Comparison of ENCODE assay signal across 8 mouse cellular contexts in the genomic region with DNA sequence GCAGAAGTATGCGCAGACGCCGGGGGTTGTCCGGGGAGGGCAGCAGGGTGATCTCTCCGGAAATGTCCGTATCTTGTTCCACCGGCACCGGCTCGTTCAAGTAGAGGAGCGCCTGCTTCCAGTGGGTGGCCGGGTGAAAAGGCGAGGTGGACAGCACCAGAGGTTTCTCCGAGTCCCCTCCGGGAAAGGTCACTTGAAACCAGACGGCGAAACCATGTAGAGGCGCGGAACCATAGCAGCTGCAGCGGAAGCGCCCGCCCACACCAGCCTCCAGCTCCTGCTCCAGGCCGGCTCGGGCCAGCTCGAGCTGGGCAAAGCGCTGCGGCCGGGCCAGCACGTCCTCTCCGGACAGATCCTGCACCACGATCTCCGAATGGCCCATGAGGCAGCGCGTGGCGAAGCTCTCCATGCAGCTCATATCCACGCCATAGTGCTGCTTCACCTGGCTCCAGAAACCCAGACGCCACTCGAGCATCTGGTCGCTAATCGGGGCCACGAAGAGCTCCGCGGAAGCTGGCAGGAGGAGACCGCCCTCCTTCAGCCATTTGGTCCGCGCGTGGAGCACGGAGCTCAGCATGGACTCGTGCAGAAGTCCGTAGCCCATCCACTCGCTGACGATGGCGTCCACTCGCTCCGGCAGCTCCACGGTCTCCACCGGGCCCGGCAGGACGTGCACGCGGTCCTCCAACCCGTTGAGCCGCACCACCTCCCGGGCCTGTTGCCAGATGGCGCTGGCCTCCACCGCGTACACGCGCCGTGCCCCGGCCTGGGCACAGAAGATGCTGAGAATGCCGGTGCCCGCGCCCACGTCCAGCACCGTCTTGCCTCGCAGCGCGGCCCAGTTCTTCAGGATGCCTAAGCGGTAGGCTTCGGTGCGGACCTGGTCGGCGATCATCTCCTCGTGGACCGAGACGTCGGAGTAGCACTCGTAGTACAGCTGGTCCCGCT. TPM values are rescaled to one million over a fixed set of nuclear protein-coding genes. Genes with fewer than 3 reads are reported as not detected.
DNase-seq lines count a peak whose midpoint lies in the region; ATAC-seq and TF ChIP-seq lines count a peak whose summit lies in the region.

No protein-coding gene starts in this region.

- peak overlapping the region; percentile 74 for H3K4me2 ChIP-seq in embryonic facial prominence, embryonic 15.5 days (replicated peaks)
- H3K4me2 ChIP-seq in kidney, embryonic 14.5 days (replicated peaks; ENCODE audit: low read depth, low read length) = peak overlapping the region; percentile 71
- peak overlapping the region; percentile 68 for H3K4me2 ChIP-seq in limb, embryonic 14.5 days (replicated peaks; ENCODE audit: low read depth, low read length, severe bottlenecking)
- H3K4me2 ChIP-seq in midbrain, embryonic 16.5 days (ENCODE audit: low read length) = peak overlapping the region; percentile 81

- H3K9me3 ChIP-seq in embryonic facial prominence, embryonic 15.5 days (replicated peaks) = no peaks in the 10 kb centered on the region
- H3K9me3 ChIP-seq in kidney, embryonic 14.5 days (ENCODE audit: control insufficient read depth, low read length) = no peaks in the 10 kb centered on the region
- no peaks in the 10 kb centered on the region for H3K9me3 ChIP-seq in limb, embryonic 14.5 days (ENCODE audit: control insufficient read depth, low read length)
- H3K9me3 ChIP-seq in midbrain, embryonic 16.5 days (replicated peaks; ENCODE audit: control insufficient read depth, low read length, poor library complexity, severe bottlenecking) = no peaks in the 10 kb centered on the region

- no peak for TF ChIP-seq CTCF in bone marrow, adult 2 months (IDR thresholded peaks at IDR 0.05; ENCODE audit: control insufficient read depth, insufficient read depth, low read length)

- WGBS in bone marrow, adult 2 months = under 1% methylated on average over 89 of the region's 89 CpGs
- WGBS in embryonic facial prominence, embryonic 15.5 days = under 1% methylated on average over 89 of the region's 89 CpGs
- WGBS in kidney, embryonic 14.5 days = under 1% methylated on average over 86 of the region's 89 CpGs
- WGBS in limb, embryonic 14.5 days = 3% methylated on average over 79 of the region's 89 CpGs
- WGBS in midbrain, embryonic 16.5 days = under 1% methylated on average over 89 of the region's 89 CpGs

- peak overlapping the region; percentile 100 for H3K4me3 ChIP-seq in bone marrow, adult 2 months (replicated peaks; ENCODE audit: control insufficient read depth, low read depth, low read length)
- peak overlapping the region; percentile 94 for H3K4me3 ChIP-seq in embryonic facial prominence, embryonic 15.5 days (replicated peaks)
- peak overlapping the region; percentile 96 for H3K4me3 ChIP-seq in kidney, embryonic 14.5 days (ENCODE audit: low read length)
- H3K4me3 ChIP-seq in limb, embryonic 14.5 days (replicated peaks; ENCODE audit: low read length) = peak overlapping the region; percentile 81
- peak overlapping the region; percentile 94 for H3K4me3 ChIP-seq in midbrain, embryonic 16.5 days (ENCODE audit: low read depth, low read length)

- H3K9ac ChIP-seq in embryonic facial prominence, embryonic 15.5 days = peak overlapping the region; percentile 90
- peak overlapping the region; percentile 97 for H3K9ac ChIP-seq in kidney, embryonic 14.5 days (ENCODE audit: low read depth, low read length)
- H3K9ac ChIP-seq in limb, embryonic 14.5 days (ENCODE audit: low read depth, low read length, severe bottlenecking) = peak overlapping the region; percentile 96
- peak overlapping the region; percentile 98 for H3K9ac ChIP-seq in midbrain, embryonic 16.5 days (ENCODE audit: low read depth, low read length)

- peak; percentile 26; the same call in 1 of the 2 replicates for TF ChIP-seq POLR2A in bone marrow, adult 2 months (IDR thresholded peaks at IDR 0.05; ENCODE audit: borderline replicate concordance, control insufficient read depth, low read depth, low read length)
- TF ChIP-seq POLR2A in limb, embryonic 14.5 days (IDR thresholded peaks at IDR 0.05; ENCODE audit: borderline replicate concordance, extremely low read depth, insufficient read depth, insufficient read length) = 0 out of 2 replicates have a peak, but pooled peaks have one; percentile 20

- peak; percentile 83 for DNase-seq in A20 (ENCODE audit: low read depth, low spot score)
- peak; percentile 56 to 68 for DNase-seq in heart, adult 9 months (ENCODE audit: low spot score in 2 of 2)
- peak; percentile 63 for DNase-seq in limb, embryonic 14.5 days (ENCODE audit: low spot score)
- DNase-seq in spleen, postnatal 10 days (ENCODE audit: low spot score in 2 of 2) = peak; percentile 63 to 65

- H3K27me3 ChIP-seq in embryonic facial prominence, embryonic 15.5 days = no peaks in the 10 kb centered on the region
- no peaks in the 10 kb centered on the region for H3K27me3 ChIP-seq in kidney, embryonic 14.5 days (ENCODE audit: control insufficient read depth, insufficient read depth, low read length)
- no peaks in the 10 kb centered on the region for H3K27me3 ChIP-seq in limb, embryonic 14.5 days (ENCODE audit: control insufficient read depth, insufficient read depth, low read length)
- no peaks in the 10 kb centered on the region for H3K27me3 ChIP-seq in midbrain, embryonic 16.5 days (ENCODE audit: control insufficient read depth, insufficient read depth, low read depth, low read length)

- peaks cover 16% of the 10 kb centered on the region for H3K36me3 ChIP-seq in embryonic facial prominence, embryonic 15.5 days
- H3K36me3 ChIP-seq in kidney, embryonic 14.5 days (ENCODE audit: control insufficient read depth, insufficient read depth, low read length) = peaks cover 18% of the 10 kb centered on the region; the same call in 1 of the 2 replicates
- peaks cover 9% of the 10 kb centered on the region for H3K36me3 ChIP-seq in limb, embryonic 14.5 days (ENCODE audit: control insufficient read depth, insufficient read depth, low read length)
- H3K36me3 ChIP-seq in midbrain, embryonic 16.5 days (ENCODE audit: control insufficient read depth, insufficient read depth, low read length) = peaks cover 11% of the 10 kb centered on the region

- H3K27ac ChIP-seq in bone marrow, adult 2 months (ENCODE audit: control insufficient read depth, insufficient read depth, low read depth, low read length, poor library complexity) = peak overlapping the region; percentile 78
- peak overlapping the region; percentile 94 for H3K27ac ChIP-seq in embryonic facial prominence, embryonic 15.5 days (replicated peaks)
- H3K27ac ChIP-seq in kidney, embryonic 14.5 days (ENCODE audit: low read depth, low read length) = peak overlapping the region; percentile 93
- H3K27ac ChIP-seq in limb, embryonic 14.5 days (replicated peaks; ENCODE audit: low read depth, low read length) = peak overlapping the region; percentile 95
- H3K27ac ChIP-seq in midbrain, embryonic 16.5 days (ENCODE audit: low read length) = peak overlapping the region; percentile 97

- no peaks in the 10 kb centered on the region for H3K4me1 ChIP-seq in bone marrow, adult 2 months (ENCODE audit: control insufficient read depth, insufficient read depth, low read length)
- H3K4me1 ChIP-seq in embryonic facial prominence, embryonic 15.5 days = peaks cover 15% of the 10 kb centered on the region
- H3K4me1 ChIP-seq in kidney, embryonic 14.5 days (ENCODE audit: control insufficient read depth, insufficient read depth, low read length) = peaks cover 15% of the 10 kb centered on the region
- H3K4me1 ChIP-seq in limb, embryonic 14.5 days (ENCODE audit: control insufficient read depth, insufficient read depth, low read length) = peaks cover 7% of the 10 kb centered on the region
- peaks cover 14% of the 10 kb centered on the region for H3K4me1 ChIP-seq in midbrain, embryonic 16.5 days (ENCODE audit: control insufficient read depth, insufficient read depth, low read length)

- ATAC-seq in embryonic facial prominence, embryonic 15.5 days (ENCODE audit: insufficient number of reproducible peaks, low FRiP score, low TSS enrichment, low read depth) = peak; percentile 85
- ATAC-seq in kidney, embryonic 14.5 days (ENCODE audit: low FRiP score, low TSS enrichment) = peak; percentile 94
- ATAC-seq in limb, embryonic 14.5 days (ENCODE audit: low FRiP score, low read depth) = peak; percentile 84
- peak; percentile 90 for ATAC-seq in midbrain, embryonic 16.5 days

RNA-seq across cellular contexts. Expression of a gene that starts 0.6 kb away (rescaled TPM):
- 2.6 and 7.0 TPM in 2 replicates for polyA plus RNA-seq in bone marrow, adult 2 months (2011; ENCODE audit: insufficient read depth, insufficient read length, low replicate concordance, missing spikeins)
- polyA plus RNA-seq in embryonic facial prominence, embryonic 15.5 days (2015; fragmentation: Nextera tagmentation; extraction: Ambion mirVana) = 19.8 and 21.6 TPM in 2 replicates
- polyA plus RNA-seq in kidney, embryonic 14.5 days (2014; fragmentation: Nextera tagmentation; extraction: Ambion mirVana) = 22.2 and 28.1 TPM in 2 replicates
- 20.5 and 22.6 TPM in 2 replicates for polyA plus RNA-seq in limb, embryonic 14.5 days (2012; rRNA removed)
- polyA plus RNA-seq in limb, embryonic 14.5 days (2014; fragmentation: Nextera tagmentation; extraction: Ambion mirVana) = 25.5 and 27.7 TPM in 2 replicates
- 23.6 and 25.6 TPM in 2 replicates for polyA plus RNA-seq in midbrain, embryonic 16.5 days (2015; fragmentation: Nextera tagmentation; extraction: Ambion mirVana)

Comparison
In these comparisons a context has a peak if more than half of its experiments do, and no peak if none do; other contexts are left out.
1. Peak in every context shown above with its lines: DNase-seq, ATAC-seq, H3K4me3 ChIP-seq and H3K27ac ChIP-seq.